Mouse (Mus musculus) heart, embryonic 15.5 days (tissue): ENCODE measurements around the gene Abl1. TPM values are rescaled to one million over a fixed set of nuclear protein-coding genes. Genes with fewer than 3 reads are reported as not detected.
A peak's percentile ranks its signal among the peaks of the same experiment; 100 is the strongest.

ENCODE experiments used
- ATAC-seq: fragments of 200-750 bp; cut with Nextera tagmentation; replicated peaks from 2 replicates; pipeline ENCODE4 v1.8.0; 2017; ENCODE audit warnings: low read depth, moderate TSS enrichment; ENCODE audit not compliant: insufficient number of reproducible peaks, insufficient read depth, low FRiP score
- H3K27ac ChIP-seq: fragments of 300-500 bp; sonication (generic); 2 replicates; pipeline ENCODE4 v1.5.1; 2015; ENCODE audit warnings: mild to moderate bottlenecking, inconsistent platforms
- H3K27me3 ChIP-seq: fragments of 300-500 bp; sonication (generic); 2 replicates; pipeline ENCODE4 v1.6.1; 2015; ENCODE audit warnings: inconsistent platforms
- H3K36me3 ChIP-seq: fragments of 300-500 bp; sonication (generic); 2 replicates; pipeline ENCODE4 v1.6.1; 2015; ENCODE audit warnings: mild to moderate bottlenecking, inconsistent platforms
- H3K4me1 ChIP-seq: fragments of 300-500 bp; sonication (generic); replicated peaks from 2 replicates; pipeline ENCODE4 v1.6.1; 2015; ENCODE audit warnings: inconsistent platforms
- H3K4me2 ChIP-seq: fragments of 300-500 bp; sonication (generic); 2 replicates; pipeline ENCODE4 v1.6.1; 2015; ENCODE audit warnings: inconsistent platforms, mild to moderate bottlenecking, moderate library complexity
- H3K4me3 ChIP-seq: fragments of 300-500 bp; sonication (generic); 2 replicates; pipeline ENCODE4 v1.5.1; 2015; ENCODE audit warnings: mild to moderate bottlenecking, inconsistent platforms
- H3K9ac ChIP-seq: fragments of 300-500 bp; sonication (generic); 2 replicates; pipeline ENCODE4 v1.6.1; 2015; ENCODE audit warnings: mild to moderate bottlenecking, inconsistent platforms
- H3K9me3 ChIP-seq: fragments of 300-500 bp; sonication (generic); replicated peaks from 2 replicates; pipeline ENCODE4 v1.6.1; 2016; ENCODE audit warnings: inconsistent platforms
- WGBS: fragments of 180-500 bp; shearing (Covaris S2); methylation state at CpG from one replicate; pipeline ENCODE4 v1.1.7; 2015; ENCODE audit warnings: mixed read lengths; 5-methylcytosine and 5-hydroxymethylcytosine counted together
- polyA plus RNA-seq: library from polyadenylated mRNA; unstranded; fragments of >200 nt; fragmentation: Nextera tagmentation; extraction: Ambion mirVana; gene quantifications from 2 replicates; pipeline ENCODE4 v1.2.1, GENCODE M21; 2015

Gene Abl1
- polyA plus RNA-seq, 1 experiment from 2014 or later = 21.9 TPM

- H3K4me3 ChIP-seq = no peak overlapping the region
- H3K4me2 ChIP-seq = no peak overlapping the region
- 0 out of 2 replicates have a peak, but pooled peaks cover 28% of the 10 kb centered on the region for H3K27me3 ChIP-seq
- 69% methylated on average over 14 of the region's 14 CpGs for WGBS
- H3K36me3 ChIP-seq = no peaks in the 10 kb centered on the region
- H3K27ac ChIP-seq = no peak overlapping the region
- H3K9me3 ChIP-seq = no peaks in the 10 kb centered on the region
- no peak for ATAC-seq
- H3K4me1 ChIP-seq = peaks cover 8% of the 10 kb centered on the region
- H3K9ac ChIP-seq = no peak overlapping the region
Observed at GRCm38 (mm10) chr2:31811086-31811958, 123.1 kb downstream of the Abl1 start.

- Histone ChIP-seq H3K9ac (no peak overlapping the region), H3K4me1 (peaks cover 4% of the 10 kb centered on the region; the same call in 1 of the 2 replicates), H3K9me3 (no peaks in the 10 kb centered on the region), H3K4me3 (no peak overlapping the region), H3K36me3 (no peaks in the 10 kb centered on the region), H3K4me2 (no peak overlapping the region), H3K27me3 (0 out of 2 replicates have a peak, but pooled peaks cover 32% of the 10 kb centered on the region), H3K27ac (no peak overlapping the region)
- no peak for ATAC-seq
- 81% methylated on average over 4 of the region's 4 CpGs for WGBS
Observed at GRCm38 (mm10) chr2:31813641-31814040, 125.5 kb downstream of the Abl1 start.

GRCm38 (mm10) chr2:31814699-31815098 lies 126.5 kb downstream of the Abl1 start:
- Histone ChIP-seq H3K4me1 (peaks cover 4% of the 10 kb centered on the region; the same call in 1 of the 2 replicates), H3K36me3 (no peaks in the 10 kb centered on the region), H3K27me3 (0 out of 2 replicates have a peak, but pooled peaks cover 32% of the 10 kb centered on the region), H3K9me3 (no peaks in the 10 kb centered on the region), H3K9ac (no peak overlapping the region), H3K27ac (no peak overlapping the region), H3K4me2 (no peak overlapping the region), H3K4me3 (no peak overlapping the region)
- 55% methylated on average over 7 of the region's 7 CpGs for WGBS
- ATAC-seq = no peak

- no peak overlapping the region for H3K4me3 ChIP-seq
- no peak overlapping the region for H3K9ac ChIP-seq
- no peak for ATAC-seq
- no peaks in the 10 kb centered on the region for H3K36me3 ChIP-seq
- no peak overlapping the region for H3K4me2 ChIP-seq
- peaks cover 35% of the 10 kb centered on the region; the same call in 1 of the 2 replicates for H3K27me3 ChIP-seq
- no peaks in the 10 kb centered on the region for H3K9me3 ChIP-seq
- 24% methylated on average over 5 of the region's 5 CpGs for WGBS
- no peak overlapping the region for H3K27ac ChIP-seq
- H3K4me1 ChIP-seq = no peaks in the 10 kb centered on the region; the same call in 1 of the 2 replicates
Observed at GRCm38 (mm10) chr2:31815367-31815766, 127.2 kb downstream of the Abl1 start.

GRCm38 (mm10) chr2:31822524-31823371 lies 134.6 kb downstream of the Abl1 start:
- Histone ChIP-seq H3K4me1 (peaks cover 13% of the 10 kb centered on the region), H3K27me3 (peaks cover 50% of the 10 kb centered on the region), H3K9ac (no peak overlapping the region), H3K4me2 (peak overlapping the region; percentile 58), H3K9me3 (no peaks in the 10 kb centered on the region), H3K36me3 (no peaks in the 10 kb centered on the region), H3K4me3 (peak overlapping the region; percentile 33), H3K27ac (no peak overlapping the region)
- ATAC-seq = no peak
- 15% methylated on average over 39 of the region's 39 CpGs for WGBS

- Histone ChIP-seq H3K4me3 (no peak overlapping the region), H3K27ac (no peak overlapping the region), H3K4me2 (no peak overlapping the region), H3K36me3 (no peaks in the 10 kb centered on the region), H3K4me1 (peaks cover 19% of the 10 kb centered on the region), H3K9me3 (no peaks in the 10 kb centered on the region), H3K27me3 (peaks cover 50% of the 10 kb centered on the region), H3K9ac (no peak overlapping the region)
- WGBS = 77% methylated on average over 12 of the region's 15 CpGs
- ATAC-seq = no peak
Observed at GRCm38 (mm10) chr2:31823933-31824730, 136.0 kb downstream of the Abl1 start.

- Histone ChIP-seq H3K27ac (no peak overlapping the region), H3K4me2 (no peak overlapping the region), H3K9ac (no peak overlapping the region), H3K4me3 (no peak overlapping the region), H3K27me3 (peaks cover 46% of the 10 kb centered on the region), H3K4me1 (peaks cover 19% of the 10 kb centered on the region), H3K36me3 (no peaks in the 10 kb centered on the region), H3K9me3 (no peaks in the 10 kb centered on the region)
- WGBS = 77% methylated on average over 16 of the region's 16 CpGs
- no peak for ATAC-seq
Observed at GRCm38 (mm10) chr2:31825469-31825911, 137.3 kb downstream of the Abl1 start.

- 86% methylated on average over 14 of the region's 14 CpGs for WGBS
- H3K27me3 ChIP-seq = peaks cover 38% of the 10 kb centered on the region
Observed at GRCm38 (mm10) chr2:31826094-31827085, 138.2 kb downstream of the Abl1 start.

GRCm38 (mm10) chr2:31827877-31828276 lies 139.7 kb downstream of the Abl1 start:
- Histone ChIP-seq H3K36me3 (no peaks in the 10 kb centered on the region), H3K4me2 (no peak overlapping the region)

More at GRCm38 (mm10) chr2:31826094-31827085, 138.2 kb downstream of the Abl1 start:
- H3K36me3 ChIP-seq = no peaks in the 10 kb centered on the region
- H3K9ac ChIP-seq = no peak overlapping the region
- H3K9me3 ChIP-seq = no peaks in the 10 kb centered on the region
- no peak overlapping the region for H3K4me2 ChIP-seq
- no peak overlapping the region for H3K27ac ChIP-seq
- H3K4me1 ChIP-seq = peaks cover 19% of the 10 kb centered on the region
- no peak for ATAC-seq
- H3K4me3 ChIP-seq = no peak overlapping the region

GRCm38 (mm10) chr2:31828311-31828825 lies 140.2 kb downstream of the Abl1 start:
- H3K4me3 ChIP-seq = no peak overlapping the region
- ATAC-seq = no peak
- no peaks in the 10 kb centered on the region for H3K9me3 ChIP-seq
- no peak overlapping the region for H3K27ac ChIP-seq
- no peaks in the 10 kb centered on the region for H3K36me3 ChIP-seq
- H3K27me3 ChIP-seq = peaks cover 24% of the 10 kb centered on the region
- WGBS = 24% methylated on average over 4 of the region's 4 CpGs
- peaks cover 8% of the 10 kb centered on the region for H3K4me1 ChIP-seq
- H3K4me2 ChIP-seq = no peak overlapping the region
- H3K9ac ChIP-seq = no peak overlapping the region

More at GRCm38 (mm10) chr2:31827877-31828276, 139.7 kb downstream of the Abl1 start:
- Histone ChIP-seq H3K27me3 (peaks cover 29% of the 10 kb centered on the region), H3K9me3 (no peaks in the 10 kb centered on the region), H3K27ac (no peak overlapping the region), H3K9ac (no peak overlapping the region), H3K4me3 (no peak overlapping the region), H3K4me1 (peaks cover 13% of the 10 kb centered on the region)
- ATAC-seq = no peak
- 36% methylated on average over 7 of the region's 7 CpGs for WGBS
